Mouse (Mus musculus) heart, embryonic 12.5 days (tissue): ENCODE results near the gene Thada. TPM values are rescaled to one million over a fixed set of nuclear protein-coding genes. Genes with fewer than 3 reads are reported as not detected.
A peak's percentile ranks its signal among the peaks of the same experiment; 100 is the strongest.

Experiments used
- ATAC-seq: fragments of 200-750 bp; cut with Nextera tagmentation; 2 replicates; pipeline ENCODE4 v1.8.0; 2017; ENCODE audit warnings: moderate TSS enrichment, moderate library complexity; ENCODE audit not compliant: insufficient number of reproducible peaks, low FRiP score
- H3K27ac ChIP-seq: fragments of 300-500 bp; sonication (generic); 2 replicates; pipeline ENCODE4 v1.5.1; 2016; ENCODE audit warnings: mild to moderate bottlenecking, moderate library complexity; ENCODE audit not compliant: poor library complexity, severe bottlenecking
- H3K27me3 ChIP-seq: fragments of 300-500 bp; sonication (generic); replicated peaks from 2 replicates; pipeline ENCODE4 v1.6.1; 2016; ENCODE audit warnings: mild to moderate bottlenecking, moderate library complexity
- H3K36me3 ChIP-seq: fragments of 300-500 bp; sonication (generic); 2 replicates; pipeline ENCODE4 v1.6.1; 2016; ENCODE audit warnings: mild to moderate bottlenecking, moderate library complexity
- H3K4me1 ChIP-seq: fragments of 300-500 bp; sonication (generic); replicated peaks from 2 replicates; pipeline ENCODE4 v1.6.1; 2016; ENCODE audit warnings: mild to moderate bottlenecking
- H3K4me2 ChIP-seq: fragments of 300-500 bp; sonication (generic); 2 replicates; pipeline ENCODE4 v1.6.1; 2016; ENCODE audit warnings: mild to moderate bottlenecking, moderate library complexity
- H3K4me3 ChIP-seq: fragments of 300-500 bp; sonication (generic); 2 replicates; pipeline ENCODE4 v1.5.1; 2016; ENCODE audit warnings: mild to moderate bottlenecking
- H3K9ac ChIP-seq: fragments of 300-500 bp; sonication (generic); 2 replicates; pipeline ENCODE4 v1.6.1; 2016; ENCODE audit warnings: mild to moderate bottlenecking, moderate library complexity
- H3K9me3 ChIP-seq: fragments of 300-500 bp; sonication (generic); replicated peaks from 2 replicates; pipeline ENCODE4 v1.6.1; 2016; ENCODE audit warnings: mild to moderate bottlenecking, moderate library complexity
- WGBS: fragments of 180-500 bp; shearing (Covaris S2); methylation state at CpG from one replicate; pipeline ENCODE4 v1.1.7; 2016; 5-methylcytosine and 5-hydroxymethylcytosine counted together
- polyA plus RNA-seq: library from polyadenylated mRNA; unstranded; fragments of >200 nt; fragmentation: Nextera tagmentation; extraction: Ambion mirVana; gene quantifications from 2 replicates; pipeline ENCODE4 v1.2.1, GENCODE M21; 2016

Thada gene
- polyA plus RNA-seq, 1 experiment from 2014 or later = 6.4 TPM

GRCm38 (mm10) chr17:84156227-84156573, 309.8 kb downstream of the Thada start:
- Histone ChIP-seq H3K4me3 (no peak overlapping the region), H3K4me2 (no peak overlapping the region), H3K36me3 (no peaks in the 10 kb centered on the region), H3K9me3 (no peaks in the 10 kb centered on the region), H3K27me3 (peaks cover 8% of the 10 kb centered on the region), H3K9ac (no peak overlapping the region), H3K27ac (no peak overlapping the region), H3K4me1 (peaks cover 53% of the 10 kb centered on the region)
- ATAC-seq = no peak
- WGBS = 59% methylated on average over 13 of the region's 13 CpGs

- Histone ChIP-seq H3K36me3 (no peaks in the 10 kb centered on the region), H3K27me3 (peaks cover 8% of the 10 kb centered on the region), H3K9ac (no peak overlapping the region), H3K27ac (no peak overlapping the region), H3K4me1 (peaks cover 49% of the 10 kb centered on the region), H3K9me3 (no peaks in the 10 kb centered on the region), H3K4me2 (no peak overlapping the region), H3K4me3 (no peak overlapping the region)
- 76% methylated on average over 8 of the region's 8 CpGs for WGBS
- ATAC-seq = no peak
These were observed 310.3 kb downstream of the Thada start for GRCm38 (mm10) chr17:84155516-84156226.

- ATAC-seq = no peak
- Histone ChIP-seq H3K4me1 (peaks cover 49% of the 10 kb centered on the region), H3K9me3 (no peaks in the 10 kb centered on the region), H3K36me3 (no peaks in the 10 kb centered on the region), H3K4me3 (no peak overlapping the region), H3K9ac (no peak overlapping the region), H3K27ac (no peak overlapping the region), H3K4me2 (no peak overlapping the region), H3K27me3 (peaks cover 8% of the 10 kb centered on the region)
- 83% methylated on average over 6 of the region's 6 CpGs for WGBS
These were observed 311.0 kb downstream of the Thada start for GRCm38 (mm10) chr17:84155029-84155338.

- WGBS = 49% methylated on average over 11 of the region's 11 CpGs
- H3K4me1 ChIP-seq = peaks cover 54% of the 10 kb centered on the region
- H3K36me3 ChIP-seq = no peaks in the 10 kb centered on the region
- peaks cover 8% of the 10 kb centered on the region for H3K27me3 ChIP-seq
- H3K9ac ChIP-seq = no peak overlapping the region
- ATAC-seq = peak; percentile 84
- peak overlapping the region; percentile 65 for H3K27ac ChIP-seq
- H3K4me2 ChIP-seq = no peak overlapping the region
- no peaks in the 10 kb centered on the region for H3K9me3 ChIP-seq
- H3K4me3 ChIP-seq = no peak overlapping the region
These were observed 311.5 kb downstream of the Thada start for GRCm38 (mm10) chr17:84154302-84155028.

- peaks cover 63% of the 10 kb centered on the region for H3K4me1 ChIP-seq
- H3K4me3 ChIP-seq = no peak overlapping the region
- WGBS = 42% methylated on average over 12 of the region's 12 CpGs
- no peaks in the 10 kb centered on the region for H3K9me3 ChIP-seq
- peaks cover 8% of the 10 kb centered on the region for H3K27me3 ChIP-seq
- H3K27ac ChIP-seq = peak overlapping the region; percentile 73
- no peak overlapping the region for H3K9ac ChIP-seq
- H3K36me3 ChIP-seq = no peaks in the 10 kb centered on the region
- H3K4me2 ChIP-seq = no peak overlapping the region
- peak; percentile 81 for ATAC-seq
These were observed 312.8 kb downstream of the Thada start for GRCm38 (mm10) chr17:84152976-84153786.

GRCm38 (mm10) chr17:84152206-84152975, 313.6 kb downstream of the Thada start:
- H3K4me3 ChIP-seq = no peak overlapping the region
- WGBS = 37% methylated on average over 6 of the region's 6 CpGs
- H3K27me3 ChIP-seq = peaks cover 8% of the 10 kb centered on the region
- peak overlapping the region; percentile 73 for H3K27ac ChIP-seq
- H3K9ac ChIP-seq = 0 out of 2 replicates have a peak overlapping the region, but pooled peaks have one; percentile 6
- ATAC-seq = no peak
- peaks cover 62% of the 10 kb centered on the region for H3K4me1 ChIP-seq
- no peak overlapping the region for H3K4me2 ChIP-seq
- H3K9me3 ChIP-seq = no peaks in the 10 kb centered on the region
- H3K36me3 ChIP-seq = no peaks in the 10 kb centered on the region

GRCm38 (mm10) chr17:84151306-84151705, 314.7 kb downstream of the Thada start:
- H3K9ac ChIP-seq = no peak overlapping the region
- 58% methylated on average over 6 of the region's 6 CpGs for WGBS

GRCm38 (mm10) chr17:84150291-84150690, 315.7 kb downstream of the Thada start:
- no peak for ATAC-seq
- H3K9ac ChIP-seq = no peak overlapping the region
- H3K27me3 ChIP-seq = no peaks in the 10 kb centered on the region; the same call in 1 of the 2 replicates
- no peaks in the 10 kb centered on the region for H3K9me3 ChIP-seq
- no peak overlapping the region for H3K4me3 ChIP-seq
- H3K27ac ChIP-seq = 0 out of 2 replicates have a peak overlapping the region, but pooled peaks have one; percentile 86
- no peak overlapping the region for H3K4me2 ChIP-seq
- no peaks in the 10 kb centered on the region for H3K36me3 ChIP-seq
- 79% methylated on average over 8 of the region's 8 CpGs for WGBS
- peaks cover 75% of the 10 kb centered on the region for H3K4me1 ChIP-seq

More at GRCm38 (mm10) chr17:84151306-84151705, 314.7 kb downstream of the Thada start:
- H3K4me2 ChIP-seq = no peak overlapping the region
- peaks cover 5% of the 10 kb centered on the region for H3K27me3 ChIP-seq
- H3K4me1 ChIP-seq = peaks cover 64% of the 10 kb centered on the region
- H3K4me3 ChIP-seq = no peak overlapping the region
- no peaks in the 10 kb centered on the region for H3K36me3 ChIP-seq
- ATAC-seq = no peak
- H3K27ac ChIP-seq = 0 out of 2 replicates have a peak overlapping the region, but pooled peaks have one; percentile 0
- no peaks in the 10 kb centered on the region for H3K9me3 ChIP-seq

- Histone ChIP-seq H3K4me1 (peaks cover 78% of the 10 kb centered on the region), H3K9ac (no peak overlapping the region), H3K4me3 (no peak overlapping the region), H3K9me3 (no peaks in the 10 kb centered on the region), H3K27me3 (no peaks in the 10 kb centered on the region; the same call in 1 of the 2 replicates), H3K4me2 (no peak overlapping the region), H3K27ac (peak overlapping the region; percentile 86), H3K36me3 (no peaks in the 10 kb centered on the region)
- WGBS = 47% methylated on average over 5 of the region's 5 CpGs
- no peak for ATAC-seq
These were observed 316.4 kb downstream of the Thada start for GRCm38 (mm10) chr17:84149566-84149965.

GRCm38 (mm10) chr17:84148499-84149484, 317.2 kb downstream of the Thada start:
- 26% methylated on average over 11 of the region's 11 CpGs for WGBS
- Histone ChIP-seq H3K4me3 (no peak overlapping the region), H3K9ac (no peak overlapping the region), H3K36me3 (no peaks in the 10 kb centered on the region), H3K4me2 (peak overlapping the region; percentile 18), H3K27me3 (no peaks in the 10 kb centered on the region; the same call in 1 of the 2 replicates), H3K9me3 (no peaks in the 10 kb centered on the region), H3K4me1 (peaks cover 70% of the 10 kb centered on the region), H3K27ac (peak overlapping the region; percentile 86)
- ATAC-seq = peak; percentile 85
